Mouse (Mus musculus): ENCODE data around the gene Slc39a10.

GRCm38 (mm10) chr1:46864175-46864885, 28.3 kb downstream of the Slc39a10 start:
- no peak for TF ChIP-seq FLI1 (IDR thresholded peaks at IDR 0.05; ENCODE audit: low read length)
- TF ChIP-seq GATA1 (IDR thresholded peaks at IDR 0.05; ENCODE audit: borderline replicate concordance, low read length), result no peak
